Mouse (Mus musculus) liver, embryonic 16.5 days (tissue): ENCODE results near the gene Nup210. TPM values are rescaled to one million over a fixed set of nuclear protein-coding genes. Genes with fewer than 3 reads are reported as not detected.

Experiments used
- ATAC-seq: fragments of 200-750 bp; cut with Nextera tagmentation; 2 replicates; pipeline ENCODE4 v1.8.0; 2017; ENCODE audit warnings: low read depth, mild to moderate bottlenecking, moderate number of reproducible peaks, moderate library complexity
- H3K27ac ChIP-seq: fragments of 300-500 bp; sonication (generic); 2 replicates; pipeline ENCODE4 v1.5.1; 2014; ENCODE audit warnings: mild to moderate bottlenecking, low read length
- H3K27me3 ChIP-seq: fragments of 300-500 bp; sonication (generic); 2 replicates; pipeline ENCODE4 v1.6.1; 2014; ENCODE audit warnings: low read depth, low read length, mixed read lengths; ENCODE audit not compliant: control insufficient read depth, insufficient read depth
- H3K36me3 ChIP-seq: fragments of 300-500 bp; sonication (generic); 2 replicates; pipeline ENCODE4 v1.6.1; 2014; ENCODE audit warnings: mild to moderate bottlenecking; ENCODE audit not compliant: control insufficient read depth, insufficient read depth
- H3K4me1 ChIP-seq: fragments of 300-500 bp; sonication (generic); 2 replicates; pipeline ENCODE4 v1.6.1; 2014; ENCODE audit warnings: low read depth, low read length, mixed read lengths; ENCODE audit not compliant: control insufficient read depth
- H3K4me2 ChIP-seq: fragments of 300-500 bp; sonication (generic); 2 replicates; pipeline ENCODE4 v1.6.1; 2014; ENCODE audit warnings: low read depth, low read length, mixed read lengths
- H3K4me3 ChIP-seq: fragments of 300-500 bp; sonication (generic); 2 replicates; pipeline ENCODE4 v1.5.1; 2014; ENCODE audit warnings: low read depth, mild to moderate bottlenecking, low read length
- H3K9ac ChIP-seq: fragments of 300-500 bp; sonication (generic); 2 replicates; pipeline ENCODE4 v1.6.1; 2014; ENCODE audit warnings: low read depth, low read length
- H3K9me3 ChIP-seq: fragments of 300-500 bp; sonication (generic); replicated peaks from 2 replicates; pipeline ENCODE4 v1.6.1; 2016; ENCODE audit warnings: low read length; ENCODE audit not compliant: control insufficient read depth
- WGBS: fragments of 180-500 bp; shearing (Covaris S2); extraction: QIAGEN DNeasy Blood & Tissue Kit; methylation state at CpG from one replicate; pipeline ENCODE4 v1.1.7; 2014; ENCODE audit not compliant: insufficient replicate concordance; 5-methylcytosine and 5-hydroxymethylcytosine counted together
- polyA plus RNA-seq: library from polyadenylated mRNA; unstranded; fragments of >200 nt; fragmentation: Nextera tagmentation; extraction: Ambion mirVana; gene quantifications from 2 replicates; pipeline ENCODE4 v1.2.1, GENCODE M21; 2015

The Nup210 gene
- polyA plus RNA-seq, 1 experiment from 2014 or later: 33.2 TPM

GRCm38 (mm10) chr6:91114716-91115115 lies 1.9 kb downstream of the Nup210 start:
- ATAC-seq: no peak
- WGBS: 25% methylated on average over 2 of the region's 2 CpGs
- peak overlapping the region; percentile 98 for H3K4me2 ChIP-seq
- H3K4me1 ChIP-seq: peaks cover 59% of the 10 kb centered on the region
- no peaks in the 10 kb centered on the region; the same call in 1 of the 2 replicates for H3K36me3 ChIP-seq
- no peaks in the 10 kb centered on the region for H3K27me3 ChIP-seq
- H3K4me3 ChIP-seq: peak overlapping the region; percentile 86
- no peaks in the 10 kb centered on the region for H3K9me3 ChIP-seq
- H3K27ac ChIP-seq: peak overlapping the region; percentile 93
- peak overlapping the region; percentile 92 for H3K9ac ChIP-seq

GRCm38 (mm10) chr6:91111954-91112252 lies 4.7 kb downstream of the Nup210 start:
- no peak overlapping the region for H3K4me3 ChIP-seq
- H3K27me3 ChIP-seq: no peaks in the 10 kb centered on the region
- ATAC-seq: no peak
- no peak overlapping the region for H3K9ac ChIP-seq
- H3K4me1 ChIP-seq: peaks cover 53% of the 10 kb centered on the region
- no peaks in the 10 kb centered on the region for H3K9me3 ChIP-seq
- no peaks in the 10 kb centered on the region; the same call in 1 of the 2 replicates for H3K36me3 ChIP-seq
- WGBS: 87% methylated on average over 3 of the region's 3 CpGs
- peak overlapping the region; percentile 39; the same call in 1 of the 2 replicates for H3K4me2 ChIP-seq
- H3K27ac ChIP-seq: no peak overlapping the region

- no peak for ATAC-seq
- H3K36me3 ChIP-seq: no peaks in the 10 kb centered on the region; the same call in 1 of the 2 replicates
- H3K4me2 ChIP-seq: peak overlapping the region; percentile 39
- H3K4me3 ChIP-seq: no peak overlapping the region
- peak overlapping the region; percentile 60 for H3K27ac ChIP-seq
- H3K27me3 ChIP-seq: no peaks in the 10 kb centered on the region
- no peak overlapping the region for H3K9ac ChIP-seq
- no peaks in the 10 kb centered on the region for H3K9me3 ChIP-seq
- 51% methylated on average over 10 of the region's 10 CpGs for WGBS
- H3K4me1 ChIP-seq: peaks cover 57% of the 10 kb centered on the region
Observed at GRCm38 (mm10) chr6:91111141-91111953, 5.3 kb downstream of the Nup210 start.

- no peak for ATAC-seq
- peak overlapping the region; percentile 40 for H3K9ac ChIP-seq
- H3K4me2 ChIP-seq: peak overlapping the region; percentile 39
- H3K27ac ChIP-seq: peak overlapping the region; percentile 60
- WGBS: 32% methylated on average over 13 of the region's 13 CpGs
- H3K9me3 ChIP-seq: no peaks in the 10 kb centered on the region
- H3K27me3 ChIP-seq: no peaks in the 10 kb centered on the region
- peaks cover 65% of the 10 kb centered on the region for H3K4me1 ChIP-seq
- H3K36me3 ChIP-seq: no peaks in the 10 kb centered on the region; the same call in 1 of the 2 replicates
- H3K4me3 ChIP-seq: peak overlapping the region; percentile 5; the same call in 1 of the 2 replicates
Observed at GRCm38 (mm10) chr6:91110323-91111020, 6.2 kb downstream of the Nup210 start.

GRCm38 (mm10) chr6:91109489-91109888 lies 7.1 kb downstream of the Nup210 start:
- H3K4me1 ChIP-seq: peaks cover 65% of the 10 kb centered on the region
- H3K9me3 ChIP-seq: no peaks in the 10 kb centered on the region
- H3K27ac ChIP-seq: peak overlapping the region; percentile 33; the same call in 1 of the 2 replicates
- H3K9ac ChIP-seq: no peak overlapping the region
- no peak for ATAC-seq
- H3K4me3 ChIP-seq: no peak overlapping the region
- no peaks in the 10 kb centered on the region; the same call in 1 of the 2 replicates for H3K36me3 ChIP-seq
- no peak overlapping the region for H3K4me2 ChIP-seq
- no peaks in the 10 kb centered on the region for H3K27me3 ChIP-seq

- no peak overlapping the region for H3K4me3 ChIP-seq
- 79% methylated on average over 2 of the region's 2 CpGs for WGBS
- H3K27me3 ChIP-seq: no peaks in the 10 kb centered on the region
- H3K9ac ChIP-seq: no peak overlapping the region
- no peak overlapping the region for H3K27ac ChIP-seq
- no peak overlapping the region for H3K4me2 ChIP-seq
- no peaks in the 10 kb centered on the region; the same call in 1 of the 2 replicates for H3K36me3 ChIP-seq
- ATAC-seq: no peak
- no peaks in the 10 kb centered on the region for H3K9me3 ChIP-seq
- H3K4me1 ChIP-seq: peaks cover 65% of the 10 kb centered on the region
Observed at GRCm38 (mm10) chr6:91108917-91109450, 7.6 kb downstream of the Nup210 start.

- H3K27ac ChIP-seq: no peak overlapping the region; the same call in 1 of the 2 replicates
Observed at GRCm38 (mm10) chr6:91108301-91108916, 8.2 kb downstream of the Nup210 start.

GRCm38 (mm10) chr6:91105400-91106129 lies 11.1 kb downstream of the Nup210 start:
- H3K4me1 ChIP-seq: peaks cover 51% of the 10 kb centered on the region
- H3K27ac ChIP-seq: no peak overlapping the region
- no peaks in the 10 kb centered on the region for H3K36me3 ChIP-seq
- H3K9me3 ChIP-seq: no peaks in the 10 kb centered on the region
- no peak overlapping the region for H3K4me2 ChIP-seq
- no peak overlapping the region for H3K4me3 ChIP-seq
- no peak overlapping the region; the same call in 1 of the 2 replicates for H3K9ac ChIP-seq
- ATAC-seq: peak; percentile 19; the same call in 1 of the 2 replicates
- H3K27me3 ChIP-seq: no peaks in the 10 kb centered on the region
- WGBS: 58% methylated on average over 2 of the region's 2 CpGs

More at GRCm38 (mm10) chr6:91108301-91108916, 8.2 kb downstream of the Nup210 start:
- Histone ChIP-seq H3K4me1 (peaks cover 65% of the 10 kb centered on the region), H3K4me3 (no peak overlapping the region), H3K4me2 (no peak overlapping the region), H3K36me3 (no peaks in the 10 kb centered on the region; the same call in 1 of the 2 replicates), H3K27me3 (no peaks in the 10 kb centered on the region), H3K9me3 (no peaks in the 10 kb centered on the region), H3K9ac (no peak overlapping the region)
- WGBS: 76% methylated on average over 3 of the region's 3 CpGs
- no peak for ATAC-seq
